Mouse (Mus musculus) heart, postnatal 25 days (tissue): ENCODE measurements around the gene Dhdh. TPM values are rescaled to one million over a fixed set of nuclear protein-coding genes. Genes with fewer than 3 reads are reported as not detected.
"Not testable (repeated sequence)": the region's sequence is repeated elsewhere in the genome, so short reads cannot be mapped to it uniquely, and the experiment has no call there.

Source experiments
- DNase-seq: peaks from one replicate; pipeline ENCODE4 v3.0.0; 2022; ENCODE audit warnings: low spot score
- intact Hi-C: fragments of 180-260 bp; cut with DNase I; formaldehyde crosslinking; loops from one replicate; pipeline ENCODE4 v1.15.1; 2025
- total RNA-seq, 2 experiments: library from RNA; stranded (reverse); gene quantifications; 2 replicates each; pipeline ENCODE4 v1.2.3; 2021

The Dhdh gene
- 1 to 10 TPM; 5.9 to 6.7 TPM for total RNA-seq

- peak; percentile 50 for DNase-seq
- intact Hi-C loops: no loop called here
These were observed at the start of gene Dhdh for GRCm38 (mm10) chr7:45488293-45489204. Gene Dhdh, minus strand, starts transcription at chr7:45488805.

GRCm38 (mm10) chr7:45537602-45538001 is 49.0 kb upstream of the Dhdh start:
- DNase-seq: no peak
- intact Hi-C loops: no loop called here

- intact Hi-C loops: no loop called here
- no peak for DNase-seq
These were observed 47.1 kb upstream of the Dhdh start for GRCm38 (mm10) chr7:45535676-45536075.

GRCm38 (mm10) chr7:45530643-45531042 is 42.0 kb upstream of the Dhdh start:
- no peak for DNase-seq
- intact Hi-C loops: no loop called here

GRCm38 (mm10) chr7:45529461-45529860 is 40.9 kb upstream of the Dhdh start:
- intact Hi-C loops: no loop called here
- DNase-seq: peak; percentile 24

GRCm38 (mm10) chr7:45527169-45527568 is 38.6 kb upstream of the Dhdh start:
- intact Hi-C loops, DNase-seq: not testable (repeated sequence)

GRCm38 (mm10) chr7:45526474-45527120 is 38.0 kb upstream of the Dhdh start:
- intact Hi-C loops: no loop called here
- DNase-seq: no peak

GRCm38 (mm10) chr7:45525809-45526473 is 37.3 kb upstream of the Dhdh start, which contains the start of the genes Ppp1r15a and Plekha4:
Gene Ppp1r15a, minus strand, starts transcription at chr7:45526268.
Gene Plekha4, plus strand, starts transcription at chr7:45526330.
- intact Hi-C loops: no loop called here
- peak; percentile 95 for DNase-seq

GRCm38 (mm10) chr7:45524841-45525621 is 36.4 kb upstream of the Dhdh start:
- DNase-seq: peak; percentile 48
- intact Hi-C loops: no loop called here

- no peak for DNase-seq
- intact Hi-C loops: loop anchor here (2.0 kb wide), 1 partner anchor 47 kb away; no protein-coding TSS in a partner anchor
These were observed 35.1 kb upstream of the Dhdh start for GRCm38 (mm10) chr7:45523678-45524170.

- intact Hi-C loops: loop anchor here (2.0 kb wide), 1 partner anchor 46 kb away; no protein-coding TSS in a partner anchor
- DNase-seq: no peak
These were observed 34.5 kb upstream of the Dhdh start for GRCm38 (mm10) chr7:45522957-45523676.

- intact Hi-C loops: loop anchor here (2.0 kb wide), 1 partner anchor 45 kb away; no protein-coding TSS in a partner anchor
These were observed 33.7 kb upstream of the Dhdh start for GRCm38 (mm10) chr7:45522194-45522752.

GRCm38 (mm10) chr7:45521728-45522184 is 33.2 kb upstream of the Dhdh start:
- DNase-seq: peak; percentile 78
- intact Hi-C loops: loop anchor here (2.0 kb wide), 1 partner anchor 45 kb away; no protein-coding TSS in a partner anchor

More at GRCm38 (mm10) chr7:45522194-45522752, 33.7 kb upstream of the Dhdh start:
- DNase-seq: no peak

- intact Hi-C loops: no loop called here
- no peak for DNase-seq
These were observed 32.0 kb upstream of the Dhdh start for GRCm38 (mm10) chr7:45520605-45521004.

GRCm38 (mm10) chr7:45519345-45520120 is 30.9 kb upstream of the Dhdh start:
- DNase-seq: no peak
- intact Hi-C loops: no loop called here

GRCm38 (mm10) chr7:45518618-45519017 is 30.0 kb upstream of the Dhdh start:
- no peak for DNase-seq
- intact Hi-C loops: no loop called here

- not testable (repeated sequence) for DNase-seq
- intact Hi-C loops: loop anchor here (2.0 kb wide), 1 partner anchor 38 kb away; no protein-coding TSS in a partner anchor
These were observed 28.2 kb upstream of the Dhdh start for GRCm38 (mm10) chr7:45516846-45517245.
